Mouse (Mus musculus) bone marrow macrophage, adult 2 months (primary cell): ENCODE results near the gene Lrrc41.

Source experiments
- CTCF ChIP-seq: IDR thresholded peaks from 2 replicates; pipeline ENCODE4 v1.5.1; 2012; ENCODE audit warnings: low read depth, mild to moderate bottlenecking, low read length, moderate library complexity
- POLR2A ChIP-seq: IDR thresholded peaks from 2 replicates; pipeline ENCODE4 v1.6.1; 2012; ENCODE audit warnings: mild to moderate bottlenecking, low read depth, low read length, borderline replicate concordance

- TF ChIP-seq CTCF (no peak), POLR2A (0 out of 2 replicates have a peak, but pooled peaks have one; percentile 51)
These were observed 21.6 kb upstream of the Lrrc41 start, which contains the start of gene Nsun4 for GRCm38 (mm10) chr4:116053399-116053961.
